Mouse (Mus musculus) 3T3-L1 (cell line): ENCODE results near the gene Lsamp.

Experiments
- DNase-seq: peaks from one replicate; pipeline ENCODE4 v3.0.0-alpha.2; 2015; ENCODE audit warnings: low read depth, low spot score

The Lsamp gene

GRCm38 (mm10) chr16:41235829-41236228 lies 1251.7 kb downstream of the Lsamp start:
- no peak for DNase-seq

- DNase-seq, result no peak
Measured at GRCm38 (mm10) chr16:41242841-41243240, 1258.7 kb downstream of the Lsamp start.

GRCm38 (mm10) chr16:41244711-41245110 lies 1260.5 kb downstream of the Lsamp start:
- DNase-seq, result peak; percentile 55

- peak; percentile 76 for DNase-seq
Measured at GRCm38 (mm10) chr16:41258145-41259035, 1274.2 kb downstream of the Lsamp start.

GRCm38 (mm10) chr16:41275999-41276671 lies 1292.0 kb downstream of the Lsamp start:
- DNase-seq, result no peak

- no peak for DNase-seq
Measured at GRCm38 (mm10) chr16:41317992-41318391, 1333.8 kb downstream of the Lsamp start.

- no peak for DNase-seq
Measured at GRCm38 (mm10) chr16:41343431-41343830, 1359.3 kb downstream of the Lsamp start.

- no peak for DNase-seq
Measured at GRCm38 (mm10) chr16:41365138-41365537, 1381.0 kb downstream of the Lsamp start.

GRCm38 (mm10) chr16:41383702-41384101 lies 1399.5 kb downstream of the Lsamp start:
- DNase-seq, result no peak

- DNase-seq, result no peak
Measured at GRCm38 (mm10) chr16:41384288-41384687, 1400.1 kb downstream of the Lsamp start.

GRCm38 (mm10) chr16:41408850-41409249 lies 1424.7 kb downstream of the Lsamp start:
- DNase-seq, result no peak

- DNase-seq, result no peak
Measured at GRCm38 (mm10) chr16:41410671-41411070, 1426.5 kb downstream of the Lsamp start.

- DNase-seq, result no peak
Measured at GRCm38 (mm10) chr16:41417363-41417762, 1433.2 kb downstream of the Lsamp start.

- no peak for DNase-seq
Measured at GRCm38 (mm10) chr16:41467391-41467790, 1483.2 kb downstream of the Lsamp start.

GRCm38 (mm10) chr16:41478694-41479093 lies 1494.5 kb downstream of the Lsamp start:
- DNase-seq, result no peak

- DNase-seq, result no peak
Measured at GRCm38 (mm10) chr16:41481832-41482231, 1497.7 kb downstream of the Lsamp start.

- DNase-seq, result no peak
Measured at GRCm38 (mm10) chr16:41510915-41511552, 1526.9 kb downstream of the Lsamp start.

- DNase-seq, result no peak
Measured at GRCm38 (mm10) chr16:41521566-41521965, 1537.4 kb downstream of the Lsamp start.

GRCm38 (mm10) chr16:41524266-41524665 lies 1540.1 kb downstream of the Lsamp start:
- DNase-seq, result peak; percentile 2

- no peak for DNase-seq
Measured at GRCm38 (mm10) chr16:41532661-41533551, 1548.7 kb downstream of the Lsamp start.

GRCm38 (mm10) chr16:41533686-41534085 lies 1549.5 kb downstream of the Lsamp start:
- DNase-seq, result no peak
